Mouse (Mus musculus): ENCODE measurements around the gene Hspb2. TPM values are rescaled to one million over a fixed set of nuclear protein-coding genes. Genes with fewer than 3 reads are reported as not detected.

Hspb2 gene
- total RNA-seq, 2 experiments from 2014 or later = 1.3 to 1.8 TPM

GRCm38 (mm10) chr9:50751323-50751722 is 831 bp downstream of the Hspb2 start, which contains the start of gene Cryab:
Cryab (plus strand) TSS chr9:50751325.
- no peak for DNase-seq (ENCODE audit: low spot score in 2 of 2)

GRCm38 (mm10) chr9:50750706-50751105 is 1.4 kb downstream of the Hspb2 start:
- no peak for DNase-seq (ENCODE audit: low spot score in 2 of 2)

GRCm38 (mm10) chr9:50746214-50746677 is 5.9 kb downstream of the Hspb2 start, which contains the start of gene 2310030G06Rik:
2310030G06Rik (minus strand) TSS chr9:50746536.
- no peak for DNase-seq (ENCODE audit: low spot score in 2 of 2)

- DNase-seq (ENCODE audit: low spot score in 2 of 2) = no peak
Measured at GRCm38 (mm10) chr9:50745806-50746205, 6.3 kb downstream of the Hspb2 start.

GRCm38 (mm10) chr9:50742744-50743143 is 9.4 kb downstream of the Hspb2 start:
- no peak for DNase-seq (ENCODE audit: low spot score in 2 of 2)

GRCm38 (mm10) chr9:50742261-50742660 is 9.9 kb downstream of the Hspb2 start:
- DNase-seq (ENCODE audit: low spot score in 2 of 2) = no peak

GRCm38 (mm10) chr9:50740867-50741784 is 11.0 kb downstream of the Hspb2 start:
- no peak for DNase-seq (ENCODE audit: low spot score in 2 of 2)

- peak; percentile 91 for DNase-seq (ENCODE audit: low spot score in 2 of 2)
Measured at GRCm38 (mm10) chr9:50738914-50739870, 13.0 kb downstream of the Hspb2 start, which contains the start of gene Dixdc1. Dixdc1 (minus strand) TSS chr9:50739517.

GRCm38 (mm10) chr9:50734989-50735388 is 17.2 kb downstream of the Hspb2 start:
- peak in 1 of 2 experiments; percentile 71 for DNase-seq (ENCODE audit: low spot score in 2 of 2)

GRCm38 (mm10) chr9:50732560-50732959 is 19.6 kb downstream of the Hspb2 start:
- no peak for DNase-seq (ENCODE audit: low spot score in 2 of 2)

- DNase-seq (ENCODE audit: low spot score in 2 of 2) = no peak
Measured at GRCm38 (mm10) chr9:50729600-50729999, 22.6 kb downstream of the Hspb2 start.

GRCm38 (mm10) chr9:50727925-50728651 is 24.1 kb downstream of the Hspb2 start:
- peak; percentile 78 to 91 for DNase-seq (ENCODE audit: low spot score in 2 of 2)

GRCm38 (mm10) chr9:50727171-50727924 is 24.8 kb downstream of the Hspb2 start:
- DNase-seq (ENCODE audit: low spot score in 2 of 2) = peak in 1 of 2 experiments; percentile 22

GRCm38 (mm10) chr9:50725921-50726590 is 26.1 kb downstream of the Hspb2 start:
- DNase-seq (ENCODE audit: low spot score in 2 of 2) = no peak

- DNase-seq (ENCODE audit: low spot score in 2 of 2) = no peak
Measured at GRCm38 (mm10) chr9:50724661-50725330, 27.4 kb downstream of the Hspb2 start.

GRCm38 (mm10) chr9:50724147-50724546 is 28.0 kb downstream of the Hspb2 start:
- DNase-seq (ENCODE audit: low spot score in 2 of 2) = no peak

GRCm38 (mm10) chr9:50723406-50723805 is 28.7 kb downstream of the Hspb2 start:
- peak; percentile 77 to 90 for DNase-seq (ENCODE audit: low spot score in 2 of 2)

- DNase-seq (ENCODE audit: low spot score in 2 of 2) = peak in 1 of 2 experiments; percentile 59
Measured at GRCm38 (mm10) chr9:50722451-50722911, 29.7 kb downstream of the Hspb2 start.

All from layer of hippocampus, postnatal 14 days (tissue).